Mouse (Mus musculus) kidney, adult 11 months (tissue): ENCODE measurements around the gene Ppm1m.
"Not testable (repeated sequence)": the region's sequence is repeated elsewhere in the genome, so short reads cannot be mapped to it uniquely, and the experiment has no call there.

ENCODE experiments used
- DNase-seq: peaks from one replicate; pipeline ENCODE4 v3.0.0; 2022

Gene Ppm1m

DNA sequence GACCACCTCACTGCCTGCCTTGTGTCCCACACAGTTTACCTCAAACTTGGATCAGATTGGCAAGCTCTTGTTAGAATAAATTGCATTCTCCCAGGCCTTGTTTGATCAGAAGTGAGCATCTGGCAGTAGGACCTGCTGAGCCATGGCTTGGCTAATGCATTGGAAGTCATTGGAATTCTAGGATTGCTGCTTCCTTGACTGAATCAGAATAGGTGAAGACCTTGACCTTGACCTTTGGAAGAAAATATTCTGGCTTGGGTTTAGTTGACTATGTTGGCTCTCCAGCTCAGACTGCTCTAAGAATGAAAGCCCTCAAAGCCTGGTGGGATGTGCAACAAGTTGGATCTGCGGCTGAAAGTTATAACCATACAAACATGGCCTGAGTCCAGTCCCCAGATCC is 8.2 kb downstream of the Ppm1m start:
- DNase-seq: no peak

DNA sequence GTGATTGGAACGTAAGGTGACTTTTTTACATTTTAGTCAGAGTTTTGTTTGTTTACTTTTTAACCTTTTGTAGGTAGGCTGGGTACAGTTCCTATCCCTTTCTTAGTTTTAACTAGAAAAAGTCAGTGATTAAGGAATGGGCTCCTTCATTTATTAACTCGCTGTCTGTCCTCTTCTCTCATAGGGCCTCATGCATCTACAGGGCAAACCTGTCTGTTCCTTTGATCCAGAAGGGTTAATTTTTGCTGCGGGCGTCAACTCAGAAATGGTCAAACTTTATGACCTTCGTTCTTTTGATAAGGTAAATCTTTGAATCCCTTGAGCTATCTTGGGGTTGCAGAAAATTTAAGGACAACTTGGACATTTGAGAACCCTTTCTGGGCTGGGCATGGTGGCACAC is 15.6 kb downstream of the Ppm1m start:
- DNase-seq: no peak

DNA sequence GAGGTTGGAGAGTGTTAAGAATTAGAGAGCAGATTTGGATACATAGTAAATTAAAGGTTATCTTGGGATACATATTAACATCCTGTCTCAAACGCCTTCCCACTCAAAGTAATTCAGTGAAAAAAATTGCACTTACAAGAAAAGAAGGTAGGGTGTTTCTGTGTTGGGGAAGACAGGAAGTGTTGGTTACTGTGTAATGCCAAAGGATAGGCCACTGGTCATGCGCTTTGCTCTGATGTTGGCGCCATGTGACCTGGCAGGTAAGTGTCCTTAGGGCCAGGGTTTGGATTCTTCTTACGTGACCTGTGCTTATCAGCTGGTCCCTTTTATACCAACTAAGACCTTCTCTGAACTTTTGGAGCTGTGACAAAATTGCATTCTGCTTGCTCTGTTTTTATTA is 17.4 kb downstream of the Ppm1m start:
- DNase-seq: no peak

DNA sequence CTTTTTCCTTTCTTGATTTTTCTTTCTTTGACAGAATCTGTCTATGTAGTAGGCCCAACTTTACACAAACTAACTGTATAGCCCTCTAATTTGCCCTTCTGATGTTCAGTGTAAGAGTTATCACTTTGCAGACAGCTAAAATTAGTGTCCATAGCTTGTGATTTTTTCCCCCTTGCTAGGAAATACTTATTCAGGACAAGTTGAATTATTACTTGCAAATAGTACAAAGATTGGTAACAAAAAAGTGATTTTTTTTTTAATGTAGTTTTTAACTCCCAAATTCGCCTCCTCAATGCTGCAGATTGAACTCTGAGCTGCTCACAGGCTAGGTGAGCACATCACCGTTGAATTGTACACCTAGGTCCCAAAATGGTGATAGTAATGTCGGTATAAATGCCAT is 19.6 kb downstream of the Ppm1m start:
- DNase-seq: no peak

DNA sequence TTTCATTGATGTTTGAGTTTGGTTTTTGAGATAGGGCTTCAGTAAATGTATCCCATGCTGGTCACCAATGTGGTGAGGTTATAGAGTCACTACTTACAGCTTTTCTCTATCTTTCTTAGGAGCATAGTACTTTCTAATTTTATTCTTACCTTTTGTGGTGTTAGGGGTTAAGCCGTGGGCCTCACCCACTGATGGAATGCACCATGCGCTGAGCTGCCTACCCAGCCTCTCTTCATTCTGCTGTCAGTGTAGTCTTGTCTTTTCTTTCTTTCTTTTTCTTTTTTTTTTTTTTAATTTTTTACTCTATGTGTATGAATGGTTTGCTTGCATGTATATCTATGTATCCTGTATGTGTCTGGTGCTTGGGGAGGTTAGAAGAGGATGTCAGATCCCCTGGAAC is 20.1 kb downstream of the Ppm1m start:
- no peak for DNase-seq

DNA sequence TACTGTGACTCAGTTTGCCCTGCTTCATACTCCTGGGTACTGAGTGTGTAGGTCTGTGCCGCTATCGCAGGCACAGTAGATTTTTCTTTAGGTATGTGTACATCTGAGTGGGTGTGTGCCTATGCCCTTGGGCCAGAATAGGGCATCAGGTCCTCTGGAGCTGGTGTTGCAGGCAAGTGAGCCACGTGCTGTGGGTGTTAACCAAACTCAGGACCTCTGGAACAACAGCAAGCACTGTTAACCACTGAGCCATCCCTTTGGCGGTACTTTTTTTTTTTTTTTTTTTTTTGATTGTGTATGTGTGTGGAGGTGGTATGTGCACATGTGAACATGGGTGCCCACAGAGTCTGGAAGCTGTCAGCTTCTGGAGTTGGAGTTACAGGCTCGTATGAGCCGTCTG is 21.7 kb downstream of the Ppm1m start:
- no peak for DNase-seq

DNA sequence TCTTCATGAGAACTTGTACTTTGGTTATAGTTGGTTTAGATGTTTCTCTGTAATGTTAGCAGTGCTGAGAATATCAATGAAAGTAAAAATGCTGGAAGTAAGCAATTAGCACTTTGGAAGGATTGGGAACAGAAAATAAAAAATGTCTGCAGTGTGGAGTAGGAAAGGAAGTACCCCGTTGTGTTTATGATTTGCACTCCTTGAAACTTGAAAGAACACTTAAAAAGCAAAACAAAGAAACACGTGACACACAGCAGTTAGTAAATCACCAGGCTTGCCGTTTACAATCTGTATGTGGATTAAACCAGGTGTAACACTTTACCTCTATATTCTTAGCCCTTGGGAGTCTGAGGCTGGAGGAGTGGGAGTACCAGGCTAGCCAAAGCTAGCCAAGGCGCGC is 22.8 kb downstream of the Ppm1m start:
- no peak for DNase-seq

DNA sequence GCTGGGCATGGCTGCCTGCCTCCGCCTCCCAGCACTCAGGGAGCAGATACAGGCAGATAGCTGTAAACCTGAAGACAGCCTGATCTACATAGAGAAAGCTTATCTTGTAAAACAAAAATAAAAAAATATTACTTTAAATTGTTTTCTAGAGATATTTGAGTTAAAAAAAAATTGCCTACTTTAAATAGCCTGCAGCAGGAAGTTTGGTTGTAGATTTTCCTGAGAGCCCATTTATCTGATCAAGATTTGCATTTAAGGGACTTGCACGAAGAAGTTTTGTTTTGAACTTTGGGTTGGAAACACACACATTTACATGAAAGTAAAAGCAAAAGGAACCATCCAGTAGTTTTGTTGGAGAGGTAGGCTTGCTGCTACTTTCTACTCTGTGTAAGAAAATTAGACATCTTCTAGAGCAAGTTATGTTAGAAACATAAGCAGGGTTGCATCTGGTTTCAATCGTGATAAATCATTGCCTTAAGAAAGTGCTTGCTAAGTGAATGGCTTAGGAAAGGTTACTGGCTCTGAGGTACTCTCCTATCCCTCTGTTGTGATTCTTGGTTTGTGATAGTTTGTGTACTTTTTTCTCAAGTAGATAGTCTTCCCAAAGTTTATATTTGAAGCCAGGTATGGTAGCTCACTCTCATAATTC is 23.9 kb downstream of the Ppm1m start:
- DNase-seq: no peak

DNA sequence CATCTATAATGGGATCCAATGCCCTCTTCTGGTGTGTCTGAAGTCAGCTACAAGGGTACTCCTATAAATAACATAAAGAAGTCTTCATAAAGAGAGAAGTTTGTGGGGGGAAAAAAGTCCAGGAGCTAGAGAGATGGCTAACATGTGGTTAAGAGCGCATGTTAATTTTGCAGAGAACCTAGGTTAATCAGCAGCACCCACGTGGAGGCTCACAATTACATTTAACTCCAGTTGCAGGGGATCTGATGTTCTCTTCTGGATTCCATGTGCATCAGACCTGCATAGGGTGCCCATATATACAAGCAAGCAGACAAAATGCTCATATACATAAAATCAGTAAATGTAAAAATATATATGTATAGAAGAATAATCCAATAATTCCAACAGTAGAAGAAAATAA is 26.2 kb downstream of the Ppm1m start:
- DNase-seq: no peak

DNA sequence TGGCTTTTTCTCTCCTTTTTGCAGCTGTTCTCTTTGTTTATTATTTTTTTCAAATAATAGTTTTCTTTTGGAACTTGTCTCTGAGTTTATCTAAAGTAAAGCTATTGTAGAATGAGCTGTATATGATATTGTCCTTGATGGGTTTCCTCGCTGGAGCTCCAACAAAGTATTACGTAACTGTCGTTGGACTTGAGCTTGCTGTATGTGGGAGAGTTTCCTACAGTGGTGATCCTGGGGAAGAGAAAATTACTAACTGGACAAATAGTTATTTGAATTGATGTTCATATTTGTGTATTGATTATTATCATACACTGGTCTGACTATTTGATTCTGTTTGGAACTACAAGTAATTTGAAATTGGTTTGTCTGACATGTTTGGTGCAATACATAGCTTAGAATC is 27.0 kb downstream of the Ppm1m start:
- DNase-seq: no peak

DNA sequence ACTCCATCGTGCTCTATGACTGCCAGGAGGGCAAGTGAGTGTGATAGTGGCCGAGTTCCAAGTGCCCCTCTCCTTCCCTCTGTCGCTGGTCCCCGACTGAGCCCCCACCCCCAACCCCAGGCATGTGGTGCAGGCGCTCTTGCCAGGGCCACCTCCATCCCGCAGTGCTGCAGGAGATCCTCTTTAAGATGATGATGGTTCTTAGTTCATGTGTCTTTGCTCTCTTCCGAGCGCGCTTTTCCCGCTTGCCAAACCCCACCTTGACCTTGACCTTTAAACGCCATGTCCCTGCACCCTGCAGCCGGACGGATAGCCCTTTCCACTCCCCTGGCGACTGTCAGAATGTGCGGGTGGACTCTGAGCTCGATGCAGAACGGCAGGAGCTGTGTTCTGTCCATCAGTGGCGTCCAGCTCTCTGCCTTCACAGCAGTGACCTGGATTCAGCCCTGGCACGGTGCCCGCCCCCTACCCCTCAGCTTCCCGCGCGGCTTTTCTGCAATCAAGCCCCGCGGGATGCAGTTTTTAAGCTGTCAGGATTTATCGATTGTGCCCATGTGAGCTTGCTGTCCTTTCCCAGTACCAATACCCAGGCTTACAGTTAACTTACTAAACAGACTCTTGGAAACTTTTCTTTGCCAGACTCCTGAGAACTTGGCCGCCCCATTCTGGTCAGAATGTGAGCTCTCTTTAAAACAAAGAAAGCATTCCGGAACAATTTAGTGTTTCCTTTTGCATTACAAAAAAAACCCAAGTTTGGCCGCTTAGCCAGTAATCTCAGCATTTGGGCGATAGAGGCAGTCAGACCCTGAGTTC is 28.0 kb downstream of the Ppm1m start:
- peak; percentile 87 for DNase-seq

DNA sequence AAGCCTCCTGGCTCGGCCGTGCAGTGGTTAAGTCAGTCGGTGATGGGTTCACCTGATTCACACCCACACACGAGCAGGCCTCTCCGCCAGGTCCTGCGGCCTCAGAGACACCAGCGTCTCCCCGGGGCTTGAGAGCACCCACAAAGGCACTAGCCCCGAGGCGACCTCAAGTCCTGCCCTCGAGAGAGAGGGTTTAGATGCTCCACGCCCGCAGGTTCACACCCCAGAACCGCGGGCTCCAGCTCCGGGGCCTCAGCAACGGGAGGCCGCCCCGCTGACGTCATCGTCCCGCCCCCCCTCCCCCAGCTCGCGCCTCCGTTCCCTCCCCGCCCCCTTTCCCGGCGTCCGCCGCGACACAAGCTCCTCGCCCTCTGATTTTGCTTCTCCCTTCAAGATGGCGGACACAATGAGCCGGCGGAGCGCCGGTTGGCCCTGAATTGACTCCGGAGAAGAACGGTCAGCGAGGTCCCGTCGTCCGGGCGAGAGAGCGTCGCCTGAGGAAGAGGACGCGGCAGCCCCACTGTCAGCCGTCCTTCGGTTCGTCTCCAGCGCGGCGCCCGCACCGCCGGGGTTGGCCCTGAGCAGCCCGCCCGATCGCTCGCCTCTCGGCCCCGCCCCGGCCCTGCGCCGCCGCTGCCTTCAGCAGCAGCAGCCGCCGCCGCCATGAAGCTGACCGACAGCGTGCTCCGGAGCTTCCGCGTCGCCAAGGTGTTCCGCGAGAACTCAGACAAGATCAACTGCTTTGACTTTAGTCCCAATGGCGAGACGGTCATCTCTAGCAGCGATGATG is 28.8 kb downstream of the Ppm1m start, which contains the start of gene Wdr82:
Gene Wdr82, plus strand, starts transcription at position 373 of the 790 bp plus-strand sequence.
- peak; percentile 82 for DNase-seq

DNA sequence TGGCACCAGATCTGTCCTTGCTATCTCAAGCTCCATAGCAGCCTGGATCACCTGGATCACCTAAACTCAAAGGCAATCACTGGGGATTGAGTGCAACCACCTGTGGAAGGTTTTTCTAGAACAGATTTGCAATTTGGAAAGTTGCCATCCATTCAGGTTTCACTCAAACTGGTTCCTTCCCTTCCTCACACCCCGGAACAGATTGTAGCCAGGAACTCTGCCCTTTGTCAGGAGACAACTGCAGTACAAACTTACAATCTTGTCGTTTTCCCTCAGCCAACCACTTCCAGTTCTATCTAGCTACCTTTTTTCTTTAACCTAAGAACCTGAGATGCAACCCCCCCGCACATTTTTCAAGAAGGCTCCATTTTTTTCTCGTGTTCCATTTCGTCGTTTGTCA is 29.6 kb downstream of the Ppm1m start:
- DNase-seq: no peak

DNA sequence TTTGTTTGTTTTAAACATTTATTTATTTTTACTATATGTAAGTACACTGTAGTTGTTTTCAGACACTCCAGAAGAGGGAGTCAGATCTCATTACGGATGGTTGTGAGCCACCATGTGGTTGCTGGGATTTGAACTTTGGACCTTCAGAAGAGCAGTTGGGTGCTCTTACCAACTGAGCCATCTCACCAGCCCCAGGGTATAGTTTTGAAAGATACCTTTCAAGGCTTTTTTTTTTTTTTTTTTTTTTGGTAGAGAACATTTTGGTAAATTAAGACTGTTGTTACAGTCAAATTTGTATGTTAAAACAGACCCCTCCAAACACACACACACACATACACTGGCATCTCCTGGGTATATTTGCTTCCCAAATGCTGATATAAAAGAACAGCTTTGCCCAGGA is 30.5 kb downstream of the Ppm1m start:
- not testable (repeated sequence) for DNase-seq

DNA sequence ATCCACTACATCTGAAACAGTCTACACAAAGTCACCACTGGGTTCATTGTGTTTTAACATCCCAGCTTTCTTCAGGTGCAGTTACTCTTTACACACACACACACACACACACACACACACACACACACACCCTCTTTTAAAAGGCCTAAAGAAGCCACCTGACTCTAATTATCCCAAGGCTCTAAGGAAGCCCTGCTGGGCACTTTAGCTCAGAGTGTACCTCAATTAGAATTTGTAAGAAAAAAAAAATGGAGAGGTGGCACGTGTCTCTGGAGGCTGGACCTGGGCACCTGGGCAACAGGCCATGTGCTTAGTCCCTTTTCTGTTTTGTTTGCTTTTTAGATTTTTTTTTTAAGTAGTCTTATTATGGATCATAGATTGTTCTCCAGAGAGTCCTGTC is 31.8 kb downstream of the Ppm1m start:
- DNase-seq: no peak

DNA sequence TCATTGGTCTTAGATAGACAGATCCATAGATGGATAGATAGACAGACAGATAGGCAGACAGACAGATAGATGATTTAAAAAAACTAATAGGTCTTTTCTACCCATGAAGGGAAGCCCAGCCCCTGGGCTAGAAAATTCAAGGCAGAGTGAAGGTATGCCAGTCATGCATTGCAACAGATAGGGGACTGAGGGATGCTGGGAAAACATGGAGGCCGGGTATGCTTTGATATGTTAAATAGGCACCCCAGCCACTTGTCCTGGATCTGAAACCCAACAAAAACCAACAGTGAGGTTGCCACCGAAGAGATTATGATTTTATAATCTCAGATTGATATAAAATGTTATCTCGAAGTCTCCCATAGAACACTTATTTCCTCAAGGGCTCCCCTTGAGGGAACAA is 32.3 kb downstream of the Ppm1m start:
- DNase-seq: no peak

DNA sequence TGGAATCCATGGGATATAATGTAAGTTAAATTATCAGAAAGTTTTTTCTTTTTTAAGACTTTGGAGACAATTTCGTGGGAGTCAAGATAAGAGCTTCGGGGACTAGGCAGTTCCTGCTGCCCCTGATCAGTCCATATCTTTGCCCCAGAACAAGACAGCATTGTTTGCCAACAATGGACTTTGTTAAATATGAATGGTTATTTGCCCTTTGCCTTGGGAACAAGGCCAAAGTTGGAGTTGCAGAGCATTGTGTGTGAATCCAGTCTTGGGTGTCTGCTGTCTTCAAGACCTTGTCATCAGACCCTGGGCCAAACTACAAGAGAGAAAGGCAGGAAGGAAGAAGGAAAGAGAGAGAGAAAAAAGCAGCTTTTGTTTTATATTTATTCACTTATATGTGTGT is 32.8 kb downstream of the Ppm1m start:
- DNase-seq: no peak

DNA sequence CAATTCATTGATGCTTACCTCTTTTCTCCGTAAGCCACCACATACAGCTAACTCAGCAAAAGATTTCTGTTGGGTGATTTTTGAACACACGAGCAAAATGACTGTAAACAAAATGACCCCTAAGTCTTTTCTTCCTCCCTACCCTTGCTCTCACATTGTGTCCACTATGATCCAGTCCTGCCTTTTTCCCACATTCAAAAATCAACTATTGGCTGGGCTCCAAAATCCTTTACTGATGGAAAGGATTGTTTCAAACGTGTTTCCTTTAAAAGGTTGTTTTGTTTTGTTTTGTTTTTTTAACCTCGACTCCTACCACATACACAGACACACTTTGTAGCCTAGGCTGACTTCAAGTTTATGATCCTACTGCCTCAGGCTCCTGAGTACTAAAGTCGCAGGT is 39.1 kb downstream of the Ppm1m start:
- no peak for DNase-seq

DNA sequence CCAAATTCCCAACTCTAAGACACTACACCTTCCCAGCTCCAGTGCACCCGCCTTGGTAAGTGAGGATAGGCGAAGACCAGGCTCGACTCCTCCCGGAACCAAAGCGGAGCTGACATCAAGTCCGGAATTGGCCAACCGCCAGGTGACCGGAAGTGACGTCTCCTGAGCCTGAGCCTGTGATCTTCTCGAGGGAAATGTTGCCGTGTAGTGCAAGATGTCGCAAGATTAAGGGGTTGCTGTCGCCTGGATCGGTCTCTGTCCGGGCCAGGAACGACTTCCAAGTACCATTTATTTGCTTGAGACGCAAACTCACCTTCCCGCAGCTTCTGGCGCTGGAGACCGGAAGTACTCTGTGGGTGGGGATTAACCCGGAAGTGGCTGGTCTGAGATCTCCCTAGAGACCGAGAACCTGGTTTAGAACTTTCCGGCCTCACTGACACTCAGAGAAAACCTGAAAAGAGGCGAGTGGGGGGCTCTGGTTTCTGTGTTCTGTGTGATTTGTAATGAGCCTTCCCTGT is 39.7 kb downstream of the Ppm1m start:
- peak; percentile 94 for DNase-seq

DNA sequence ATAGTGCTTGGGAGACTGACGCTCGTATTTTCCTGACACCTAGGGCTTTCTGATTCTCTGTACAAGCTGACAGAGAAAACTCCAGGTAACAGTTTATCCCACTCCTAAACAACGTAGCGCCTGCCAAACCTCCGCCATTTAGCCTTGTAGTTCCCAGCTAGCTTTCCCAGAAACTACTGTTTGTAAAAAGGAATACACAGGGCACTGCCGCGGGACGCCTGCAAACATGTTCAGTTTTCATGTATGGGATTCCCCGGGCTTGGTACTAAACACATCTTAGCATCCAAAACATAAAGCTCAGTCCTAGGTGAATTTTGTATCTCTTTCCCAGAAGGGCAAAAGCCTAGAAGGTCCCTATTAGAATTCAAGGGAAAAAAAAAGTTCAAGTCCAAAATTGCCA is 40.3 kb downstream of the Ppm1m start:
- DNase-seq: no peak

DNA sequence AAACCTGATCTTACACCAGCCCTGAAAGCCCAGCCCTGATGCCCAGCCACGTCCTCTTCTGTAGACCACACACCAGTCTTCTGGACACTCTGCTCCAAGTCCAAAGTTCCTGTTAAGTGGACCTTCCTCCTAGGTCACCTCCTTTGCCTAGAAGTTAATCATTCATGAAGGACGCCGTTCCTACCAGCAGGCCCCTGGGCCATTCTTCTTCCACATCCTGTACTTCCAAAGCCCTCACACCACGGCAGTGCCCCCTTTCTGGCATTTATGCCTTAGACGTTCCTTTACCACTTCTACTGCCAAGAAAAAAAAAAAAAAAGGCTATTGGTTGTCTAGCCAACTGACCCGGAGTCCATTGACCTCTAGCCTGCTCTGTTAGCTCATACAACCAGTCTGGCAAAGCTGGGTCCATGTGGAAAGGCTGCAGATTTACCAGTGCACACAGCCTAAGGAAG is 41.5 kb downstream of the Ppm1m start, which contains the start of gene Glyctk:
Gene Glyctk, minus strand, starts transcription at position 102 of the 455 bp plus-strand sequence.
- peak; percentile 88 for DNase-seq

DNA sequence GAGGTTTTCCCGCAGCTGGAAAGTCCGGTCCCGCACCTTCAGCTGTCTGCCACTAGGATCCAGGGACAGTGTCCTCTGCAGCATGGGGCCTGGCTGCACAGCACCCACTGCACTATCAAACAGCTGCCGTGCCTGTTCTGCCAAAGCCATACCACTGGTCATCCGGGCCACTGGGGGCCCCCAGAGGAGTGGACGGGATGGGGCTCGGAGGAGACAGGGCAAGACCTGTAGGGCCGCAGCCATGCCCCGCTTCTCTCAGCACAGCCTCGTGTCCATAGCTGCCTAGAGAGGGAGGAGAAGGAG is 42.0 kb downstream of the Ppm1m start:
- DNase-seq: peak; percentile 61

DNA sequence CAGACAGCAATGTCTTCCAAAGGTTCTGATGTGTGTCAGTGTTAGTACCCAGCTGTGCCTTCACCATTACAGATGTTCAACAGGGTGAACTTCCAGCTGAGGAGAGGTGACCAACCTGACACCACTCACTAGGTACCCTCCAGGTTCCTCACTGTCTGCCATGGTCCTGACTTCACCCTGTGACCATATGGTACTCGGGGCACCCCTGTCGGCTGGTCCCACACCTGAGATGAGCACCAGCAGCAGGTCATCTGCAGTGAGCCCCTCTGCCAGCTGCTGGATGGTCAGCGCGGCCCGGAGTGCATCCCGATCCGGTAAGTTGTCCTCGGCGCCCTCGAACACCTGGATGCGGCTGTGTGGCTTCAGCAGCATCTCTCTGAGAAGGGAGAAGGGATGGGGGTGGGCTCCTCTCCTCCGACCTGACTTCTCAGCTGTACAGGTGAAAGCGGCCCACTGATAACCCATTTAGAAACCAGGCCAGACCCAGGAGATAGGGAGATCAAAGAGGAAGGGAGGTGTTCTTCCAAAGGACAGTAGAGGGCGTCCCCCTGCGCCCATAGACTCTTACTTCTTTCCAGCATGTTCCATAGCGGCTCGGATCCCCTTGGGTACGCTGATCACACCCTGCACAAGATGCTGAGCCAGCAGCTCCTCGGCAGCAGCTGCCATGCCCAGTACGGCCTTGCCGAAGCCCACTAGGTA is 42.5 kb downstream of the Ppm1m start:
- DNase-seq: no peak
